Mouse (Mus musculus): Measurements from ENCODE around the gene Ppil1. TPM values are rescaled to one million over a fixed set of nuclear protein-coding genes. Genes with fewer than 3 reads are reported as not detected.

The Ppil1 gene
- total and polyA plus RNA-seq, 3 experiments, result 115 to 135 (median 122) TPM

Other genes with a start within 250 kb of the Ppil1 start
- 312 and 367 TPM in 2 replicates for gene Srsf3, start 231.6 kb downstream of the Ppil1 start, total RNA-seq (2012; rRNA removed)
- gene Srsf3, start 231.6 kb downstream of the Ppil1 start, polyA plus RNA-seq (2012; ENCODE audit: insufficient read depth in 1 of 2, insufficient read length in 2 of 2, low read depth in 1 of 2, low replicate concordance in 2 of 2, missing spikeins in 1 of 2), result 100 to 1,000 TPM; 326 to 556 TPM
- 2.0 and 2.3 TPM in 2 replicates for gene Cdkn1a, start 173.2 kb downstream of the Ppil1 start, total RNA-seq (2012; rRNA removed)
- gene Cdkn1a, start 173.2 kb downstream of the Ppil1 start, polyA plus RNA-seq (2012; ENCODE audit: insufficient read depth in 1 of 2, insufficient read length in 2 of 2, low read depth in 1 of 2, low replicate concordance in 2 of 2, missing spikeins in 1 of 2), result 10 to 100 TPM in 1 of 2 experiments, not detected in 1; 21.0 TPM
- 5.4 and 9.5 TPM in 2 replicates for gene Rab44, start 150.0 kb downstream of the Ppil1 start, total RNA-seq (2012; rRNA removed)
- 1 to 10 TPM in 1 of 2 experiments, not detected in 1; 7.0 TPM for gene Rab44, start 150.0 kb downstream of the Ppil1 start, polyA plus RNA-seq (2012; ENCODE audit: insufficient read depth in 1 of 2, insufficient read length in 2 of 2, low read depth in 1 of 2, low replicate concordance in 2 of 2, missing spikeins in 1 of 2)
- gene Cpne5, start 26.0 kb downstream of the Ppil1 start, total RNA-seq (2012; rRNA removed), result 0.19 and 0.20 TPM in 2 replicates
- 1 to 10 TPM in 1 of 2 experiments, not detected in 1; 1.0 TPM for gene Cpne5, start 26.0 kb downstream of the Ppil1 start, polyA plus RNA-seq (2012; ENCODE audit: insufficient read depth in 1 of 2, insufficient read length in 2 of 2, low read depth in 1 of 2, low replicate concordance in 2 of 2, missing spikeins in 1 of 2)
- gene BC004004, start 4.6 kb upstream of the Ppil1 start, total RNA-seq (2012; rRNA removed), result 80.7 and 86.3 TPM in 2 replicates
- gene BC004004, start 4.6 kb upstream of the Ppil1 start, polyA plus RNA-seq (2012; ENCODE audit: insufficient read depth in 1 of 2, insufficient read length in 2 of 2, low read depth in 1 of 2, low replicate concordance in 2 of 2, missing spikeins in 1 of 2), result 10 to 100 TPM in 1 of 2 experiments, not detected in 1; 81.8 TPM
- gene Pi16, start 53.5 kb upstream of the Ppil1 start, total RNA-seq (2012; rRNA removed), result 0.08 and 0.16 TPM in 2 replicates
- gene Pi16, start 53.5 kb upstream of the Ppil1 start, polyA plus RNA-seq (2012; ENCODE audit: insufficient read depth in 1 of 2, insufficient read length in 2 of 2, low read depth in 1 of 2, low replicate concordance in 2 of 2, missing spikeins in 1 of 2), result under 1 TPM in 1 of 2 experiments, not detected in 1; 0.42 TPM
- 119 and 143 TPM in 2 replicates for gene Mtch1, start 83.7 kb upstream of the Ppil1 start, total RNA-seq (2012; rRNA removed)
- gene Mtch1, start 83.7 kb upstream of the Ppil1 start, polyA plus RNA-seq (2012; ENCODE audit: insufficient read depth in 1 of 2, insufficient read length in 2 of 2, low read depth in 1 of 2, low replicate concordance in 2 of 2, missing spikeins in 1 of 2), result 100 to 1,000 TPM; 147 to 233 TPM
- gene Fgd2, start 96.7 kb upstream of the Ppil1 start, total RNA-seq (2012; rRNA removed), result 0.07 and 0.23 TPM in 2 replicates
- under 1 TPM in 1 of 2 experiments, not detected in 1; 0.39 TPM for gene Fgd2, start 96.7 kb upstream of the Ppil1 start, polyA plus RNA-seq (2012; ENCODE audit: insufficient read depth in 1 of 2, insufficient read length in 2 of 2, low read depth in 1 of 2, low replicate concordance in 2 of 2, missing spikeins in 1 of 2)
- gene Pim1, start 226.6 kb upstream of the Ppil1 start, total RNA-seq (2012; rRNA removed), result 27.8 and 30.6 TPM in 2 replicates
- 10 to 100 TPM in 1 of 2 experiments, not detected in 1; 52.1 TPM for gene Pim1, start 226.6 kb upstream of the Ppil1 start, polyA plus RNA-seq (2012; ENCODE audit: insufficient read depth in 1 of 2, insufficient read length in 2 of 2, low read depth in 1 of 2, low replicate concordance in 2 of 2, missing spikeins in 1 of 2)

Data from MEL (cell line).